Mouse (Mus musculus) retina, embryonic 14.5 days (tissue): ENCODE measurements at regions not wholly inside any gene's neighbourhood (a gene's known extent, or its start where the extent isn't known, plus 50 kb on each side); places are given as distances from the start of the nearest gene placed in this dataset.

ENCODE experiments used
- DNase-seq: peaks from one replicate; pipeline ENCODE4 v3.0.0-alpha.2; 2015; ENCODE audit warnings: low spot score

DNA sequence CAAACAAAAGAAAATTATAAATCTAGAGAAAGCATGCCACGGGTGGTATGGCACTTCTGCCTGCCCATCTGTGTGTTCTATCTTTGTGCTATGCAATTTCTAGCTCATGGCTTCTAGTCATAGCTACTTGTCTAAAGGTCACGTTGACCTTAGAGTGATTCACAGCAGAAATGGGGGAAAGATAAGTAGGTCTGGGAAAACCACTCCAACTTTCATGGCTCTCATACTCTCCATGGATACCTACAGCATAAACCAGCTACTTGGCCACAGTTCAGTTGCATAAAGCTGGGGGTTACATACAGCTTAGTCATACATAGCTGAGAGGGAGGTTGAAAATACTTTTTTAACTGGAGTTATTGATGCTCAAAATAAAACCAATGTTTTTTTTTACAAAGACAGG, 100.6 kb upstream of the Trpc6 start:
- DNase-seq, result no peak

DNA sequence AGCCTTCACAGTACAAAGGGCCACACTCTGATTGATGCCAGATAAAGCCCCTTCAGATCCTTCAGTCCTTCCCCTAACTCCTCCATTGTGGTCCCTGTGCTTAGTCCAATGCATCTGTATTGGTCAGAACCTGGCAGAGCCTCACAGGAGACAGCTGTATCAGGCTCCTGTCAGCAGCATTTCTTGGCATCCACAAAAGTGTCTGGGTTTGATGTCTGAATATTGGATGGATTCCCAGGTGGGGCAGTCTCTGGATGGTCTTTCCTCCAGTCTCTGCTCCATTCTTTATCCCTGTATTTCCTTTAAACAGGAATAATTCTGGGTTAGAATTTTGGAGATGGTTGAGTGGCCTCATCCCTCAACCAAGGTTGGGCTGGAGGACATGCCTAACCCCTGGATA, 92.5 kb upstream of the Trpc6 start:
- no peak for DNase-seq

DNA sequence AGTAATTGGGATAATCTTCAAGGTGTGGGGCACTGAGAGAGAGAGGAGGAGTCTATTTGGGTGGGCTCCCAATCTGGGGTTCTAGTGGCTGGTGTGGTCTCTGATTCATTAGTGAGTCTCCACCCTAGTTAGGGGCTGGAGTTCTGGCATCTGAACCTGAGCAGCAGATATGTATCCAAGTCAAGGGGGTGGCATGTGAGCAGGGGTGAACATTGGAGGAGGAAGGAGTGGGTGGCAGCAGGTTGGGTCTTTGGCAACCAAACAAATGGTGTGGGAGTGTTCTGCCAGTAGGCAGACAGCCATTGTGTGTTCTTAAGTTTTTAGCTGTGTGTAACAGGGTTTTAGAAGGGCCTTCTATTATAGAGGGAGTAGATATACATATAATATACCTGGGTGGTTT, 90.4 kb upstream of the Trpc6 start:
- DNase-seq, result no peak

- DNase-seq, result no peak
These were observed 89.4 kb upstream of the Trpc6 start for GRCm38 (mm10) chr9:8454557-8454956.

GRCm38 (mm10) chr9:8459084-8459571, 84.8 kb upstream of the Trpc6 start:
- peak; percentile 5 for DNase-seq

- DNase-seq, result no peak
These were observed 82.2 kb upstream of the Trpc6 start for GRCm38 (mm10) chr9:8461737-8462136.

DNA sequence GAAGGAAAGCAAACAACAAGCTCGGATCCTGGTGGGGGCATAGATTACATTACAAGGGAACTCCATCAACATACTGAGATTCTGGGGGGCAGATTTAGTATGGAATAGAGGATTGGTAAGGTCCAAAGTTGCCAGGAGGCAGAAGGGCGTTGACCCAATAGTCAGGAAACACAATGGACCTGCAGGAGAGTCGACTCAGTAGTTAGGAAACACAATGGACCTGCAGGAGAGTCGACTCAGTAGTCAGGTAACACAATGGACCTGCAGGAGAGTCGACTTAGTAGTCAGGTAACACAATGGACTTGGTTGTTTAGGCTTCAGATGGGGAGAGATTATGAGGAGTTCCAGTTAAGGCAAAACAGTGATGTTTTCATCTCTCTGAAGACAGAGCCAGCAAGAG, 81.1 kb upstream of the Trpc6 start:
- DNase-seq, result no peak

GRCm38 (mm10) chr9:8486525-8486924, 57.4 kb upstream of the Trpc6 start:
- no peak for DNase-seq

- DNase-seq, result no peak
These were observed 56.1 kb upstream of the Trpc6 start for GRCm38 (mm10) chr9:8487821-8488220.
